Mouse (Mus musculus) midbrain, embryonic 11.5 days (tissue): ENCODE data around the gene Dpp3. TPM values are rescaled to one million over a fixed set of nuclear protein-coding genes. Genes with fewer than 3 reads are reported as not detected.

Source experiments
- ATAC-seq: fragments of 200-750 bp; cut with Nextera tagmentation; 2 replicates; pipeline ENCODE4 v1.8.0; 2017; ENCODE audit warnings: moderate TSS enrichment, moderate library complexity; ENCODE audit not compliant: low FRiP score
- DNase-seq: peaks from one replicate; pipeline ENCODE4 v3.0.0; 2015; ENCODE audit warnings: low spot score; ENCODE audit errors: missing footprints
- H3K27ac ChIP-seq: fragments of 300-500 bp; sonication (generic); 2 replicates; pipeline ENCODE4 v1.5.1; 2014; ENCODE audit warnings: low read depth, low read length
- H3K27me3 ChIP-seq: fragments of 300-500 bp; sonication (generic); 2 replicates; pipeline ENCODE4 v1.6.1; 2014; ENCODE audit warnings: mild to moderate bottlenecking, low read length, moderate library complexity, mixed read lengths; ENCODE audit not compliant: control insufficient read depth, insufficient read depth
- H3K36me3 ChIP-seq: fragments of 300-500 bp; sonication (generic); 2 replicates; pipeline ENCODE4 v1.6.1; 2014; ENCODE audit warnings: mild to moderate bottlenecking, low read length, moderate library complexity, mixed read lengths; ENCODE audit not compliant: control insufficient read depth, insufficient read depth
- H3K4me1 ChIP-seq: fragments of 300-500 bp; sonication (generic); 2 replicates; pipeline ENCODE4 v1.6.1; 2014; ENCODE audit warnings: low read length; ENCODE audit not compliant: control insufficient read depth, insufficient read depth
- H3K4me2 ChIP-seq: fragments of 300-500 bp; sonication (generic); 2 replicates; pipeline ENCODE4 v1.6.1; 2014; ENCODE audit warnings: mild to moderate bottlenecking, moderate library complexity
- H3K4me3 ChIP-seq: fragments of 300-500 bp; sonication (generic); 2 replicates; pipeline ENCODE4 v1.5.1; 2014; ENCODE audit warnings: low read depth, low read length
- H3K9ac ChIP-seq: fragments of 300-500 bp; sonication (generic); 2 replicates; pipeline ENCODE4 v1.6.1; 2014; ENCODE audit warnings: low read length
- H3K9me3 ChIP-seq: fragments of 300-500 bp; sonication (generic); 2 replicates; pipeline ENCODE4 v1.6.1; 2016; ENCODE audit warnings: low read length; ENCODE audit not compliant: control insufficient read depth
- WGBS: fragments of 180-500 bp; shearing (Covaris S2); extraction: QIAGEN DNeasy Blood & Tissue Kit; methylation state at CpG from one replicate; pipeline ENCODE4 v1.1.7; 2014; 5-methylcytosine and 5-hydroxymethylcytosine counted together
- polyA plus RNA-seq: library from polyadenylated mRNA; unstranded; fragments of >200 nt; fragmentation: Nextera tagmentation; extraction: Ambion mirVana; gene quantifications from 2 replicates; pipeline ENCODE4 v1.2.1, GENCODE M21; 2014

Dpp3 gene
- polyA plus RNA-seq, 1 experiment from 2014 or later: 159 TPM

- 10% methylated on average over 31 of the region's 31 CpGs for WGBS
- Histone ChIP-seq H3K9me3 (no peaks in the 10 kb centered on the region), H3K4me2 (peak within 1 kb of the TSS; percentile 69), H3K9ac (peak within 1 kb of the TSS; percentile 76), H3K27ac (peak within 1 kb of the TSS; percentile 53; the same call in 1 of the 2 replicates), H3K27me3 (no peaks in the 10 kb centered on the region), H3K36me3 (peaks cover 12% of the 10 kb centered on the region), H3K4me1 (peaks cover 5% of the 10 kb centered on the region; the same call in 1 of the 2 replicates), H3K4me3 (peak within 1 kb of the TSS; percentile 73)
- DNase-seq (peak; percentile 98), ATAC-seq (peak; percentile 72)
Observed at GRCm38 (mm10) chr19:4905979-4906794, 21.9 kb downstream of the Dpp3 start, which contains the start of gene Bbs1. Gene Bbs1 (minus strand): TSS chr19:4906628.

GRCm38 (mm10) chr19:4899888-4900287, 28.2 kb downstream of the Dpp3 start:
- no peak overlapping the region for H3K4me3 ChIP-seq
- no peak overlapping the region for H3K4me2 ChIP-seq
- no peaks in the 10 kb centered on the region for H3K36me3 ChIP-seq
- no peaks in the 10 kb centered on the region for H3K4me1 ChIP-seq
- H3K9me3 ChIP-seq: no peaks in the 10 kb centered on the region
- 90% methylated on average over 3 of the region's 3 CpGs for WGBS
- H3K9ac ChIP-seq: no peak overlapping the region
- H3K27ac ChIP-seq: no peak overlapping the region
- ATAC-seq (no peak), DNase-seq (no peak)
- no peaks in the 10 kb centered on the region for H3K27me3 ChIP-seq

- Histone ChIP-seq H3K9me3 (no peaks in the 10 kb centered on the region), H3K9ac (no peak overlapping the region), H3K4me1 (no peaks in the 10 kb centered on the region), H3K4me3 (no peak overlapping the region), H3K4me2 (no peak overlapping the region), H3K27me3 (no peaks in the 10 kb centered on the region), H3K27ac (no peak overlapping the region), H3K36me3 (no peaks in the 10 kb centered on the region)
- ATAC-seq (no peak), DNase-seq (no peak)
- WGBS: 85% methylated on average over 9 of the region's 9 CpGs
Observed at GRCm38 (mm10) chr19:4898972-4899371, 29.1 kb downstream of the Dpp3 start.

GRCm38 (mm10) chr19:4896780-4897520, 31.1 kb downstream of the Dpp3 start:
- Histone ChIP-seq H3K4me1 (no peaks in the 10 kb centered on the region), H3K36me3 (no peaks in the 10 kb centered on the region), H3K4me2 (no peak overlapping the region), H3K9me3 (no peaks in the 10 kb centered on the region), H3K27me3 (no peaks in the 10 kb centered on the region), H3K4me3 (no peak overlapping the region), H3K9ac (no peak overlapping the region), H3K27ac (no peak overlapping the region)
- 55% methylated on average over 21 of the region's 21 CpGs for WGBS
- ATAC-seq (no peak), DNase-seq (no peak)

GRCm38 (mm10) chr19:4891798-4892197, 36.3 kb downstream of the Dpp3 start:
- H3K4me3 ChIP-seq: no peak overlapping the region
- H3K27ac ChIP-seq: no peak overlapping the region
- H3K4me1 ChIP-seq: no peaks in the 10 kb centered on the region
- no peaks in the 10 kb centered on the region for H3K27me3 ChIP-seq
- H3K4me2 ChIP-seq: no peak overlapping the region
- H3K9me3 ChIP-seq: no peaks in the 10 kb centered on the region
- no peak for ATAC-seq
- DNase-seq: no peak
- WGBS: 84% methylated on average over 3 of the region's 3 CpGs
- no peaks in the 10 kb centered on the region for H3K36me3 ChIP-seq
- no peak overlapping the region for H3K9ac ChIP-seq

GRCm38 (mm10) chr19:4889791-4890190, 38.3 kb downstream of the Dpp3 start:
- Histone ChIP-seq H3K9ac (no peak overlapping the region), H3K9me3 (no peaks in the 10 kb centered on the region), H3K27me3 (no peaks in the 10 kb centered on the region), H3K4me2 (no peak overlapping the region), H3K4me1 (no peaks in the 10 kb centered on the region), H3K27ac (no peak overlapping the region), H3K4me3 (no peak overlapping the region), H3K36me3 (no peaks in the 10 kb centered on the region)
- 88% methylated on average over 10 of the region's 10 CpGs for WGBS
- no peak for ATAC-seq
- no peak for DNase-seq

- H3K4me3 ChIP-seq: no peak overlapping the region
- 82% methylated on average over 4 of the region's 4 CpGs for WGBS
Observed at GRCm38 (mm10) chr19:4883961-4884360, 44.1 kb downstream of the Dpp3 start.

GRCm38 (mm10) chr19:4879324-4879703, 48.8 kb downstream of the Dpp3 start:
- no peak for DNase-seq
- Histone ChIP-seq H3K36me3 (no peaks in the 10 kb centered on the region), H3K4me3 (peak overlapping the region; percentile 91), H3K27ac (no peak overlapping the region), H3K9me3 (no peaks in the 10 kb centered on the region), H3K4me1 (peaks cover 6% of the 10 kb centered on the region), H3K27me3 (no peaks in the 10 kb centered on the region), H3K9ac (peak overlapping the region; percentile 82), H3K4me2 (peak overlapping the region; percentile 84)
- 71% methylated on average over 10 of the region's 10 CpGs for WGBS
- ATAC-seq: no peak

More at GRCm38 (mm10) chr19:4883961-4884360, 44.1 kb downstream of the Dpp3 start:
- Histone ChIP-seq H3K4me2 (no peak overlapping the region), H3K36me3 (no peaks in the 10 kb centered on the region), H3K9ac (no peak overlapping the region), H3K27ac (no peak overlapping the region), H3K4me1 (no peaks in the 10 kb centered on the region; the same call in 1 of the 2 replicates), H3K27me3 (no peaks in the 10 kb centered on the region), H3K9me3 (no peaks in the 10 kb centered on the region)
- no peak for DNase-seq
- no peak for ATAC-seq
